Mouse (Mus musculus) heart, embryonic 16.5 days (tissue): ENCODE measurements around the gene Gm28729. TPM values are rescaled to one million over a fixed set of nuclear protein-coding genes. Genes with fewer than 3 reads are reported as not detected.
"Not testable (repeated sequence)": the region's sequence is repeated elsewhere in the genome, so short reads cannot be mapped to it uniquely, and the experiment has no call there.

ENCODE experiments used
- ATAC-seq: fragments of 200-750 bp; cut with Nextera tagmentation; replicated peaks from 2 replicates; pipeline ENCODE4 v1.8.0; 2017; ENCODE audit warnings: moderate number of reproducible peaks; ENCODE audit not compliant: insufficient read depth, low FRiP score; ENCODE audit errors: extremely low read depth
- H3K27ac ChIP-seq: fragments of 300-500 bp; sonication (generic); 2 replicates; pipeline ENCODE4 v1.5.1; 2014; ENCODE audit warnings: mild to moderate bottlenecking, low read length, control low read depth, moderate library complexity
- H3K27me3 ChIP-seq: fragments of 300-500 bp; sonication (generic); 2 replicates; pipeline ENCODE4 v1.6.1; 2014; ENCODE audit warnings: low read length, mixed read lengths; ENCODE audit not compliant: control insufficient read depth, insufficient read depth
- H3K36me3 ChIP-seq: fragments of 300-500 bp; sonication (generic); 2 replicates; pipeline ENCODE4 v1.6.1; 2014; ENCODE audit not compliant: control insufficient read depth, insufficient read depth
- H3K4me1 ChIP-seq: fragments of 300-500 bp; sonication (generic); 2 replicates; pipeline ENCODE4 v1.6.1; 2014; ENCODE audit warnings: low read length, mixed read lengths; ENCODE audit not compliant: control insufficient read depth, insufficient read depth
- H3K4me2 ChIP-seq: fragments of 300-500 bp; sonication (generic); 2 replicates; pipeline ENCODE4 v1.6.1; 2014; ENCODE audit warnings: low read depth, mild to moderate bottlenecking, control low read depth, low read length
- H3K4me3 ChIP-seq: fragments of 300-500 bp; sonication (generic); 2 replicates; pipeline ENCODE4 v1.5.1; 2014; ENCODE audit warnings: mild to moderate bottlenecking, control low read depth, low read length
- H3K9ac ChIP-seq: fragments of 300-500 bp; sonication (generic); 2 replicates; pipeline ENCODE4 v1.6.1; 2014; ENCODE audit warnings: low read length, control low read depth
- H3K9me3 ChIP-seq: fragments of 300-500 bp; sonication (generic); replicated peaks from 2 replicates; pipeline ENCODE4 v1.6.1; 2016; ENCODE audit warnings: low read length; ENCODE audit not compliant: control insufficient read depth
- WGBS: fragments of 180-500 bp; shearing (Covaris S2); extraction: QIAGEN DNeasy Blood & Tissue Kit; methylation state at CpG from one replicate; pipeline ENCODE4 v1.1.7; 2014; 5-methylcytosine and 5-hydroxymethylcytosine counted together
- polyA plus RNA-seq: library from polyadenylated mRNA; unstranded; fragments of >200 nt; fragmentation: Nextera tagmentation; extraction: Ambion mirVana; gene quantifications from 2 replicates; pipeline ENCODE4 v1.2.1, GENCODE M21; 2015

The Gm28729 gene
- polyA plus RNA-seq, 1 experiment from 2014 or later = not detected

DNA sequence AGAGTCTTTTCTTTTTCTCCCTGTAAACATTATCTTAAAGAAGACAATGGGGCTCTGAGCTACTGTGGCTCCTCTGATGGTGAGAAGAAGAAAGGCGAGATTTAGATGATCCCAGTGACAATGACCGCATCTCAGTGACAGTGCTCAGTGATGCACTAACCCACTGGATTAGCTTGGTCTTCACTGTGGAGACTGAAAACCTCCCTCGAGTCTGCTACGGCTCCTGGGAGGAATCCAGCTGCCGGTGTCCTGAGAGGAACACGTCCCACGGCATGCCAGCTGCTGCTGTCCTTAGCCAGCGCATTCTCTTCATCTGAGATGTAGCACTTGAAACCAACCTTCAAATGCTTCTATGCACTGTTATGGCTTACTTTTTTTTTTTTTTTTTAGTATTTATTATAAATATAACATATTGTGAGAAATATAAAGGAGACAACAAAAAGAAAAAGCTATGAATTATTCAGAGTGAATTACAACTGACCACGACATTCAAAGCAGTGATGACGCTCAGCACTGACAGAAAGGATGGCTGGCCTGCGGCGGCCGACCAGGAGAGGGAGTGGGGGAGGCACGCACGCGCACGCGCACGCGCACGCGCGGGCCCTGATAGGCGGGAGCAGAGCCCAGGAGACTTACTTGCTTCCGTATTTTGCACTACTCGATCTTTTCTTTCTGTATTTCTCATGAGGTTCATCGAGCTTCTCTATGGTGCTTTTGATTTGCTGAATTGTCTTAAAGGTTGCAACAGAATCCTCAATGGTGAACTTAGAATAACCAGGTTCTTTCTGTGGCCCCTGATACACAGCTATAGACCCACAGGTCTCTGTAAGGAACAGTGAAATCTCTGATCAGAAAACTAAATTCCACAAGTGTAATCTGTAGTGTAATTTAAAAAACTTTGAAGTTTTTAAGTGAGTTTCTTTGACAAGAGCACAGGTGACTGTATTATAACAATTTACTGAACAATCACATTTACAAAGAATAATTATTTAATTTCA, 18.9 kb upstream of the Gm28729 start:
- H3K4me3 ChIP-seq = peak overlapping the region; percentile 44
- WGBS = 27% methylated on average over 27 of the region's 27 CpGs
- peak overlapping the region; percentile 24; the same call in 1 of the 2 replicates for H3K27ac ChIP-seq
- no peaks in the 10 kb centered on the region for H3K4me1 ChIP-seq
- no peaks in the 10 kb centered on the region for H3K27me3 ChIP-seq
- peak; percentile 69; the same call in 1 of the 2 replicates for ATAC-seq
- peak overlapping the region; percentile 72 for H3K9ac ChIP-seq
- peaks cover 16% of the 10 kb centered on the region for H3K36me3 ChIP-seq
- H3K9me3 ChIP-seq = no peaks in the 10 kb centered on the region
- H3K4me2 ChIP-seq = peak overlapping the region; percentile 57

DNA sequence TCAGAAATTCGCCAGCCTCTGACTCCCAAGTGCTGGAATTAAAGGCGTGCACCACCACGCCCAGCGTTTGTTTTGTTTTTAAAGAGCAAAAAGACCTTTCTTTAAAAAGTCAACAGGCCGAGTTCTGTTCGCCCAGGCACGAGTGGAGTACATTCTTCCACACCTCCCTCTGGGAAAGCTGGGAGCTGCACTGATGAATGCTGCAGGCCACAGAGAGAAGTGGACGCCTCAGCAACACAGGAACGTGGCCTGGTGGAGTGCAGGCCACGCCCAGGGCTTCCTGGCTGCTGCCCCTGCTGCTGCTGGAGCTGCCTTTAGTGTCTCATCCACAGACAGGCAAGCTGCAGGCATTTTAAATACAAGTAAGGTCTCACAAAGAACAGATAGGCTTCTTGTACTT, 13.9 kb upstream of the Gm28729 start:
- Histone ChIP-seq H3K4me2 (no peak overlapping the region), H3K4me1 (peaks cover 3% of the 10 kb centered on the region; the same call in 1 of the 2 replicates), H3K36me3 (peaks cover 8% of the 10 kb centered on the region), H3K4me3 (no peak overlapping the region), H3K27ac (no peak overlapping the region), H3K27me3 (no peaks in the 10 kb centered on the region), H3K9me3 (no peaks in the 10 kb centered on the region), H3K9ac (no peak overlapping the region)
- WGBS = 54% methylated on average over 10 of the region's 10 CpGs
- no peak for ATAC-seq

DNA sequence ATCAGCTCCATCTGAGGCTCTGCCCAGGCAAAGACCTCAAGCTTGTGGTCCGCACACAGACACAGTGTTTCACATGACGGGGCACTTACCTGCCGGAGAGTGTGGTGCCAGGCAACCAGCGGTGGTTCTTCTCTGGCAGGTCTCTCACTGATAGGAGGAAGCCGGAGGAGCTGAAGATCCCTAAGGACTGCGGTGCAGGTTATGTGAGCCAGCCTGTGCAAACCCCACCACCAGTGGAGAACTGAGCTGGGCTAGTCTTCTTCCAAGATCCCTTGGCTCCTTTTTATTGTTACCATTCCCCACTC, 12.5 kb upstream of the Gm28729 start:
- Histone ChIP-seq H3K27me3 (no peaks in the 10 kb centered on the region), H3K9ac (no peak overlapping the region), H3K36me3 (peaks cover 8% of the 10 kb centered on the region), H3K27ac (no peak overlapping the region), H3K9me3 (no peaks in the 10 kb centered on the region), H3K4me1 (peaks cover 3% of the 10 kb centered on the region; the same call in 1 of the 2 replicates), H3K4me2 (peak overlapping the region; percentile 74), H3K4me3 (no peak overlapping the region)
- 80% methylated on average over 6 of the region's 6 CpGs for WGBS
- ATAC-seq = no peak

DNA sequence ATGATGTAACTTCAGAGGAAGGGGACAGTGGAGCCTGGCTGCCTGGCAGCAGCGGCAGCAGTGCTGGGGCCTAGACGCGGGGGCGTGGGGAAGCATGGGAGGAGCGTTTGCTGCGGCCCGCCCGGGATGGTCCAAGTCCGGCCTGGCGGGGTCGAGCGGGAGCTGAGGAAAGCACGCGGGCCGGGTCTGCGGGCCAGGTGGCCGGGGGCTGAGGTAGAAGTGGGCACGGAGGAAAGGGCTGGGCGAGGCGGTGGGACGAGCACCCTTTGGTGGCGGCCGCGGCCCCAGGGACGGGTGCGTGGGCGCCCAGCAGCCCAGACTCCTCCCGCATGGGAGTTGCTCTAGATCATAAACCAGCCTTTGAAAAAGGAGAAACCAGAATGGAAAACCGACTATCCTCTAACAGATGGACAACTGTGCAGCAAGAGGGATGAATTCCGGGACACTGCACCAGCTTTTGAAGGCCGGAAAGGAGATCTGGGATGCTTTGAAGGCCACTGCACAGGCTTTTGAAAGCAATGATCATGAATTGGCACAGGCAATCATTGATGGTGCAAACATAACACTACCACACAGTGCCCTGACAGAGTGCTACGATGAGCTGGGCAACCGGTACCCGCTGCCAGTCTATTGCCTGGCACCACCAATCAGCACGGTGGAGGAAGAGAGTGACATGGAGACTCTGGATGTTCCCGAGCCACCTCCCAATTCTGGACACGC, 12.0 kb upstream of the Gm28729 start:
- Histone ChIP-seq H3K4me2 (peak overlapping the region; percentile 74), H3K27me3 (no peaks in the 10 kb centered on the region), H3K4me1 (peaks cover 3% of the 10 kb centered on the region; the same call in 1 of the 2 replicates), H3K27ac (peak overlapping the region; percentile 37; the same call in 1 of the 2 replicates), H3K4me3 (peak overlapping the region; percentile 56), H3K36me3 (peaks cover 8% of the 10 kb centered on the region), H3K9me3 (no peaks in the 10 kb centered on the region), H3K9ac (peak overlapping the region; percentile 74)
- WGBS = 17% methylated on average over 37 of the region's 37 CpGs
- ATAC-seq = peak; percentile 84

DNA sequence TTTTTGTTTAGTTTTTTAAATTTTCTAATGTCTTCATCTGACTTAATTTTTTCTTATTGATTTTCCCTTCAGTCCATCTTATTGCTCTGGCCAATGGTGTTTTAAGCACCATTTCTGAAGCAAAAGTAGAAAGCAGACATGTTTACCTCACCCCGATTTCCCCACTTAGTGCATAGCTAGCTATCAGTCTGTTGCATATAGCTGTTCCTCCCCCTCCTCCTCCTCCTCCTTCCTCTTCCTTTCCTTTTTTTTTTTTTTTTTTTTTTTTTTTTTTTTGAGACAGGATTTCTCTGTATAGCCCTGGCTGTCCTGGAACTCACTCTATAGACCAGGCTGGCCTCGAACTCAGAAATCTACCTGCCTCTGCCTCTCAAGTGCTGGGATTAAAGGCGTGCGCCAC, 11.0 kb upstream of the Gm28729 start:
- H3K4me1 ChIP-seq, H3K4me3 ChIP-seq, H3K27ac ChIP-seq, H3K4me2 ChIP-seq, H3K36me3 ChIP-seq, H3K9me3 ChIP-seq, ATAC-seq, H3K27me3 ChIP-seq, H3K9ac ChIP-seq: not testable (repeated sequence)
- WGBS = 92% methylated on average over 3 of the region's 4 CpGs

DNA sequence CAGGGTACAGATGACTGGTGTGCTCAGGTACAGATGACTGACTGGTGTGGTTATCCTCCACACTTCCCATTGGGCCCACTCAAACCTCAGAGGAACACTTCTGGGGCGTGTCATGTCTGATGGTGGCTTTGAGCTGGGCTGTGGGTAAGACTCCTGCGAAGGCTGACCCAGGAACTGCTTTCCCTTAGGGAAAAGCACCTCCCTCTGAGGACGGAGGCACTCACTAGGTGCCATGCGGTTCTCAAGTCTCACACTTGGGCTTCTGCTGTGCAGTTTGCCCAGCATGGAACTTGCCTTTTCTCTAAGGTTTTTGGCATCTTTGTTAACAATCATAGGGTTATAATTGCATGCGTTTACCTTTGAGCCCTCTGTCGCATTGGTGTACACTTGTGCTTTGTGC, 10.4 kb upstream of the Gm28729 start:
- WGBS = 74% methylated on average over 6 of the region's 6 CpGs
- H3K9ac ChIP-seq = no peak overlapping the region
- peaks cover 6% of the 10 kb centered on the region; the same call in 1 of the 2 replicates for H3K4me1 ChIP-seq
- H3K27ac ChIP-seq = no peak overlapping the region
- no peaks in the 10 kb centered on the region for H3K9me3 ChIP-seq
- no peaks in the 10 kb centered on the region for H3K36me3 ChIP-seq
- no peaks in the 10 kb centered on the region for H3K27me3 ChIP-seq
- no peak for ATAC-seq
- H3K4me3 ChIP-seq = no peak overlapping the region
- H3K4me2 ChIP-seq = no peak overlapping the region

DNA sequence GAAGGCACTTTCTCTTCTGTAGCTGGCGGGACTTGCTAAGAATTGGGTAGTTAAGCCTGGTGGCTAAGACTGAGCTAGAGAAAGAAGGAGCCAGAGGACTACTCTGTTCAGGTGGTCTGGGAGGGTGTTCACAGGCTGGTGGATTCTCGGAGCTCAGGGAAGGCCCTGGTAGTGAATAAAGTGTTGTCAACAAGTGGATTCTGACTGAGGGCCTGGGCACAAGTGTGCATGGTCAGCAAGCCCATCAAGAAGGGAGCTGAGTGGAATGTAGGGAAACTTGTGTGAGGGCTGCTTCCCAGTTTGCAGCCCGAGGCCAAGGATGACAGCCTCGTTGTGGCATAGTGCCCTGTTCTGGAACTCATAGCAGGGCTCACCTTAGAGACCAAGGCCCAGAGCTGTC, 9.2 kb upstream of the Gm28729 start:
- no peak overlapping the region for H3K4me2 ChIP-seq
- no peak overlapping the region for H3K4me3 ChIP-seq
- H3K27me3 ChIP-seq = no peaks in the 10 kb centered on the region
- peaks cover 7% of the 10 kb centered on the region; the same call in 1 of the 2 replicates for H3K4me1 ChIP-seq
- H3K36me3 ChIP-seq = no peaks in the 10 kb centered on the region
- no peak for ATAC-seq
- WGBS = 73% methylated on average over 4 of the region's 4 CpGs
- no peaks in the 10 kb centered on the region for H3K9me3 ChIP-seq
- H3K9ac ChIP-seq = no peak overlapping the region
- no peak overlapping the region for H3K27ac ChIP-seq

DNA sequence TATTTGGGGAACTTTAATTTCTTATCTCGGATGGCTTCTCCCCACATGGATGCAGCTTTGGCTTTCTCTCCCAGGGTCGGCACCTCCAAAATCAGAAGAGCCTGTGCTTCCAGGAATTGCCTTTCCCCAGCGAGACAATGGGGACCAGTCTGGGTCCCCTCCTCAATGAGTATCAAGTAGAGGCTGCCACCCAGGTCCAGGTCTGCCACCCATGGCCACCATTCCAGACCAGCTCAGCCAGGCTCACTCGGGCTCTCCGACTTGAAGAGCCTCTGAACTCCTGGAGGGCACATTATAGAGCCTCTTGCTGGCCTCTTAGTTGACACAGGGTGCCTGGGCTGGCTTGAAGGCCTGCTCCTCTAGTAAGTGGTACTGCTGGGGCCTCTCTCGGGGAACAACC, 8.4 kb upstream of the Gm28729 start:
- Histone ChIP-seq H3K4me1 (peaks cover 7% of the 10 kb centered on the region; the same call in 1 of the 2 replicates), H3K9me3 (no peaks in the 10 kb centered on the region), H3K36me3 (no peaks in the 10 kb centered on the region), H3K27ac (no peak overlapping the region), H3K9ac (no peak overlapping the region), H3K4me2 (no peak overlapping the region), H3K27me3 (no peaks in the 10 kb centered on the region), H3K4me3 (no peak overlapping the region)
- no peak for ATAC-seq
- 69% methylated on average over 6 of the region's 6 CpGs for WGBS

DNA sequence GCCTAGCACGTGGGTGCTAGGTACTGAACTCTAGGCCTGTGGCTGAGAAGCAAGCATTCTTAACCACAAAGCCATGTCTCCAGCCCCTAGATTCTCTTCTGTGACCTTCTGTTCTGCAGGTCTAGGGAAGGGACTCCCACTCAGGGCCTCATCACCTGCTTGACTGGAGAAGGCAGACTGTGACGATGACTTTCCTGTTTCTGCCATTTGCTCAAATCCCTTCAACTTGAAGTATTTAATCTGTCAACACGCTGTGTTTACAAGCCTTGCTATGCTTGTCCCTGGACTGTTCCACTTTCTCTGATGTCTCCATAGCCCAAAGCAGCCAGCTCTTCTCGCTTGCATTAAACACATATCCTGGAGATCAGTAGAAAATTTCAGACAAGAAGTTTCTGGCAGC, 7.5 kb upstream of the Gm28729 start:
- no peaks in the 10 kb centered on the region for H3K27me3 ChIP-seq
- no peak overlapping the region for H3K4me2 ChIP-seq
- no peak overlapping the region for H3K27ac ChIP-seq
- peaks cover 7% of the 10 kb centered on the region; the same call in 1 of the 2 replicates for H3K4me1 ChIP-seq
- 73% methylated on average over 4 of the region's 4 CpGs for WGBS
- H3K9ac ChIP-seq = no peak overlapping the region
- no peaks in the 10 kb centered on the region for H3K36me3 ChIP-seq
- no peak overlapping the region for H3K4me3 ChIP-seq
- ATAC-seq = no peak
- H3K9me3 ChIP-seq = no peaks in the 10 kb centered on the region
